Mouse (Mus musculus): Measurements from ENCODE around the gene Rps15.

- TF ChIP-seq POLR2A (IDR thresholded peaks at IDR 0.05; ENCODE audit: insufficient read depth, low read depth, low read length) (no peak), CTCF (IDR thresholded peaks at IDR 0.05; ENCODE audit: insufficient read depth, low read depth, low read length) (no peak)
These were observed 10.9 kb upstream of the Rps15 start for GRCm38 (mm10) chr10:80281304-80281703.
